Comparison of ENCODE assay signal across 13 mouse cellular contexts in the genomic region with DNA sequence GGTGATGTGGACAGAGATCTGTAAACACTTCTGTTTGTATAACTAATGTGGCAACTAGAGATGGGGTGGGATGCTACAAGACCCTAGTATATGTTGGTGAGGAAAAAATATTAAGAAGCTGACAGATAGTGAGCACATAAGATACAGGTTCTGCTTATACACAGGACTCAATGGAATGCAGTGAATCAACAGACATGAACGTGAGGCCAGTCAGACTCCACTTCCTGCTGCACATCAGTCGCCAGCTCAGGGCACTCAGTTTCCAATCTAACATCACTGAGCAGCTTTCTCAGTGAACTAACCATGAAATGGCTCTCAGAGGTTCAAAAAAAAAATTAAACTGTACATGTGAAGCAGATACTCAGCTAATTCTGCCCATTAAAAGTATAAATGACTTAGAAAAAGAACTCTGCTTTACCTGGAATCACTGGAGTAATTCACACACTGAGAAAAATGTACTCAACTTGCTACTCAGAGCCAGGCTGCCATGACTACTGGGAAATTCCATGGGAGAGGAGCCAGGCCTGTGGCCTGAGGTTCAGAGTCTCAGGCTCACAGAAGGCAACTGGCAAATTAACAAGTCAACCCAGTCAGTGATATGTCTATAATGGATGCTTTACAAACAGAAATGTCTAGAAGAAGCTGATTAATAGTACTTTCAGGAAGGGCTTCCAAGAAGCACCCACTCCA.
DNase-seq lines count a peak whose midpoint lies in the region; ATAC-seq lines count a peak whose summit lies in the region.
"Had no signal": no experiment of that assay in that cellular context is flagged by ENCODE, and none has a peak within 500 bp of the region (broad histone marks: within the 10 kb centered on the region; RNA-seq: fewer than 3 reads in every experiment).

No protein-coding gene starts in this region.

- H3K4me1 ChIP-seq in midbrain, embryonic 11.5 days (ENCODE audit: control insufficient read depth, insufficient read depth, low read length) = no peaks in the 10 kb centered on the region
- H3K4me1 ChIP-seq in midbrain, embryonic 14.5 days (ENCODE audit: control insufficient read depth, insufficient read depth, low read length) = no peaks in the 10 kb centered on the region
- H3K4me1 ChIP-seq: limb, embryonic 13.5 days; neural tube, embryonic 15.5 days had no signal

- peak; percentile 79 for DNase-seq in heart, adult 11 months
- DNase-seq in heart, postnatal 25 days (ENCODE audit: low spot score) = no peak
- peak; percentile 17 for DNase-seq in midbrain, embryonic 11.5 days (ENCODE audit: low spot score, missing footprints)
- DNase-seq in midbrain, embryonic 14.5 days = no peak
- DNase-seq in fibroblast of lung, adult 2 months (ENCODE audit: low read depth) = peak; percentile 87
- peak; percentile 18 for DNase-seq in lung, postnatal 36 days
- no peak for DNase-seq in c-Kit-positive CD71-positive TER-119-positive erythroid progenitor cells, embryonic 14.5 days (ENCODE audit: low spot score)
- DNase-seq in right cerebral cortex, postnatal 25 days = no peak
- DNase-seq: heart, adult 2 months; thymus, postnatal 36 days had no signal

- no peaks in the 10 kb centered on the region for H3K9me3 ChIP-seq in midbrain, embryonic 11.5 days (ENCODE audit: control insufficient read depth, low read length)
- H3K9me3 ChIP-seq in midbrain, embryonic 14.5 days (ENCODE audit: control insufficient read depth, low read length) = no peaks in the 10 kb centered on the region
- H3K9me3 ChIP-seq: limb, embryonic 13.5 days; neural tube, embryonic 15.5 days had no signal

- no peak for ATAC-seq in midbrain, embryonic 11.5 days (ENCODE audit: low FRiP score)
- no peak for ATAC-seq in midbrain, embryonic 14.5 days (ENCODE audit: low FRiP score, low TSS enrichment)
- ATAC-seq: midbrain, embryonic 16.5 days had no signal

- H3K4me2 ChIP-seq in midbrain, embryonic 11.5 days = no peak overlapping the region
- no peak overlapping the region for H3K4me2 ChIP-seq in midbrain, embryonic 14.5 days (ENCODE audit: low read length)
- H3K4me2 ChIP-seq: limb, embryonic 13.5 days; neural tube, embryonic 15.5 days had no signal

- no peak overlapping the region for H3K9ac ChIP-seq in midbrain, embryonic 11.5 days (ENCODE audit: low read length)
- H3K9ac ChIP-seq in midbrain, embryonic 14.5 days (replicated peaks; ENCODE audit: low read length) = no peak overlapping the region
- H3K9ac ChIP-seq: limb, embryonic 13.5 days; neural tube, embryonic 15.5 days had no signal

- no peaks in the 10 kb centered on the region for H3K36me3 ChIP-seq in midbrain, embryonic 11.5 days (ENCODE audit: control insufficient read depth, insufficient read depth, low read length)
- no peaks in the 10 kb centered on the region for H3K36me3 ChIP-seq in midbrain, embryonic 14.5 days (ENCODE audit: control insufficient read depth, insufficient read depth, low read length)
- H3K36me3 ChIP-seq: limb, embryonic 13.5 days; neural tube, embryonic 15.5 days had no signal

- no peaks in the 10 kb centered on the region for H3K27me3 ChIP-seq in midbrain, embryonic 11.5 days (ENCODE audit: control insufficient read depth, insufficient read depth, low read length)
- no peaks in the 10 kb centered on the region for H3K27me3 ChIP-seq in midbrain, embryonic 14.5 days (ENCODE audit: control insufficient read depth, insufficient read depth, low read length)
- H3K27me3 ChIP-seq: limb, embryonic 13.5 days; neural tube, embryonic 15.5 days had no signal

- no peak overlapping the region for H3K4me3 ChIP-seq in midbrain, embryonic 11.5 days (ENCODE audit: low read depth, low read length)
- H3K4me3 ChIP-seq in midbrain, embryonic 14.5 days (replicated peaks; ENCODE audit: low read depth, low read length) = no peak overlapping the region
- H3K4me3 ChIP-seq: heart, adult 2 months; limb, embryonic 13.5 days; neural tube, embryonic 15.5 days had no signal

- WGBS in midbrain, embryonic 11.5 days = 67% methylated on average over 2 of the region's 2 CpGs
- 67% methylated on average over 2 of the region's 2 CpGs for WGBS in midbrain, embryonic 14.5 days

- intact Hi-C loops in heart, postnatal 25 days (cut with DNase I) = no loop called here

- H3K27ac ChIP-seq in midbrain, embryonic 11.5 days (ENCODE audit: low read depth, low read length) = no peak overlapping the region
- H3K27ac ChIP-seq in midbrain, embryonic 14.5 days (replicated peaks; ENCODE audit: low read depth, low read length) = no peak overlapping the region
- H3K27ac ChIP-seq: heart, adult 2 months; limb, embryonic 13.5 days; neural tube, embryonic 15.5 days had no signal

Comparison
In these comparisons a context has a peak if more than half of its experiments do, and no peak if none do; other contexts are left out.
1. DNase-seq: peak in heart, adult 11 months (single experiment), midbrain, embryonic 11.5 days (single experiment), fibroblast of lung, adult 2 months (single experiment) and lung, postnatal 36 days (single experiment); none in heart, postnatal 25 days (single experiment), midbrain, embryonic 14.5 days (single experiment), c-Kit-positive CD71-positive TER-119-positive erythroid progenitor cells, embryonic 14.5 days (single experiment) and right cerebral cortex, postnatal 25 days (single experiment).